Mouse (Mus musculus) spleen, postnatal 4 days (tissue): ENCODE measurements around the gene Ccdc182.

Source experiments
- DNase-seq, 2 experiments: peaks; one replicate each; pipeline ENCODE4 v3.0.0; 2022; ENCODE audit warnings: low spot score in 2 of 2

Gene Ccdc182

GRCm38 (mm10) chr11:88328813-88329595 is 35.1 kb downstream of the Ccdc182 start:
- no peak for DNase-seq

- DNase-seq = no peak
Observed at GRCm38 (mm10) chr11:88330799-88331198, 36.9 kb downstream of the Ccdc182 start.

- DNase-seq = no peak
Observed at GRCm38 (mm10) chr11:88331722-88332121, 37.9 kb downstream of the Ccdc182 start.

- no peak for DNase-seq
Observed at GRCm38 (mm10) chr11:88332309-88332934, 38.6 kb downstream of the Ccdc182 start.

GRCm38 (mm10) chr11:88334893-88335292 is 41.0 kb downstream of the Ccdc182 start:
- no peak for DNase-seq

GRCm38 (mm10) chr11:88337926-88338325 is 44.1 kb downstream of the Ccdc182 start:
- no peak for DNase-seq
